Mouse (Mus musculus) frontal cortex, postnatal 25 days (tissue): Measurements from ENCODE around the gene Vmn1r188.
A peak's percentile ranks its signal among the peaks of the same experiment; 100 is the strongest.
"Not testable (repeated sequence)": the region's sequence is repeated elsewhere in the genome, so short reads cannot be mapped to it uniquely, and the experiment has no call there.

Experiments used
- DNase-seq, 2 experiments: peaks; one replicate each; pipeline ENCODE4 v3.0.0; 2022; ENCODE audit warnings: low spot score in 2 of 2

The Vmn1r188 gene

GRCm38 (mm10) chr13:22049737-22050440 lies 34.4 kb upstream of the Vmn1r188 start:
- no peak for DNase-seq

GRCm38 (mm10) chr13:22050591-22051522 lies 33.4 kb upstream of the Vmn1r188 start:
- peak; percentile 89 to 90 for DNase-seq

GRCm38 (mm10) chr13:22051523-22051859 lies 32.7 kb upstream of the Vmn1r188 start:
- no peak for DNase-seq

GRCm38 (mm10) chr13:22053754-22054153 lies 30.5 kb upstream of the Vmn1r188 start:
- no peak for DNase-seq

GRCm38 (mm10) chr13:22061422-22061821 lies 22.8 kb upstream of the Vmn1r188 start:
- no peak for DNase-seq

GRCm38 (mm10) chr13:22063468-22063867 lies 20.8 kb upstream of the Vmn1r188 start:
- no peak for DNase-seq

GRCm38 (mm10) chr13:22105724-22106123 lies 21.5 kb downstream of the Vmn1r188 start, which contains the start of gene Vmn1r189:
Gene Vmn1r189, minus strand, starts transcription at chr13:22105824.
- not testable (repeated sequence) for DNase-seq

- DNase-seq, result not testable (repeated sequence)
Measured at GRCm38 (mm10) chr13:22136495-22137293, 52.5 kb downstream of the Vmn1r188 start.
